ENCODE assay signal across 27 mouse cellular contexts in genomic region chr3:20829391-20829790, GRCm38 (mm10).
DNase-seq lines count a peak whose midpoint lies in the region; ATAC-seq and TF ChIP-seq lines count a peak whose summit lies in the region.
"Had no signal": no experiment of that assay in that cellular context is flagged by ENCODE, and none has a peak within 500 bp of the region (broad histone marks: within the 10 kb centered on the region; RNA-seq: fewer than 3 reads in every experiment).

No protein-coding gene starts in this region.

- intact Hi-C loops in left cerebral cortex, adult 2 months (cut with DNase I): loop anchor here (10.0 kb wide), 1 partner anchor 165 kb away; no protein-coding TSS in a partner anchor
- intact Hi-C loops in left cerebral cortex, postnatal 10 days (cut with DNase I): no loop called here

- no peak overlapping the region for H3K4me2 ChIP-seq in heart, embryonic 12.5 days
- H3K4me2 ChIP-seq: embryonic facial prominence, embryonic 12.5 days; embryonic facial prominence, embryonic 15.5 days; heart, embryonic 11.5 days; heart, embryonic 15.5 days; hindbrain, embryonic 14.5 days had no signal

- no peaks in the 10 kb centered on the region for H3K27me3 ChIP-seq in heart, embryonic 12.5 days (replicated peaks)
- H3K27me3 ChIP-seq: embryonic facial prominence, embryonic 12.5 days; embryonic facial prominence, embryonic 15.5 days; heart, embryonic 15.5 days had no signal

- no peaks in the 10 kb centered on the region for H3K36me3 ChIP-seq in heart, embryonic 12.5 days
- H3K36me3 ChIP-seq: embryonic facial prominence, embryonic 12.5 days; embryonic facial prominence, embryonic 15.5 days; heart, embryonic 15.5 days had no signal

- ATAC-seq in heart, embryonic 12.5 days (ENCODE audit: insufficient number of reproducible peaks, low FRiP score): no peak
- ATAC-seq: activated CD4-positive, CD25-positive, alpha-beta regulatory T cell, adult 4 months; forebrain, embryonic 16.5 days; hindbrain, postnatal 0 days; inflammation-experienced regulatory T-cells, adult 6 months; intestine, embryonic 16.5 days had no signal

- no peaks in the 10 kb centered on the region for H3K9me3 ChIP-seq in heart, embryonic 12.5 days (replicated peaks)
- H3K9me3 ChIP-seq: embryonic facial prominence, embryonic 12.5 days; embryonic facial prominence, embryonic 15.5 days; heart, embryonic 15.5 days had no signal

- H3K4me1 ChIP-seq in heart, embryonic 12.5 days (replicated peaks): no peaks in the 10 kb centered on the region
- H3K4me1 ChIP-seq: embryonic facial prominence, embryonic 12.5 days; embryonic facial prominence, embryonic 15.5 days; heart, embryonic 15.5 days had no signal

- 79% methylated on average over 1 of the region's 1 CpGs for WGBS in heart, embryonic 12.5 days

- no peak for TF ChIP-seq CTCF in left cerebral cortex, adult 2 months (IDR thresholded peaks at IDR 0.05)

- peak; percentile 66 for DNase-seq in heart, adult 11 months
- DNase-seq in left cerebral cortex, adult 2 months (ENCODE audit: extremely low spot score in 1 of 2, low spot score in 2 of 2): no peak
- DNase-seq in left cerebral cortex, postnatal 10 days (ENCODE audit: extremely low spot score in 1 of 2, low spot score in 2 of 2): no peak
- peak; percentile 93 for DNase-seq in Muller cell, postnatal 12 days (ENCODE audit: inconsistent ontology term)
- DNase-seq in skeletal muscle tissue, adult 2 months (ENCODE audit: low read depth, low spot score): peak; percentile 40
- DNase-seq in gastrocnemius, postnatal 10 days: no peak
- DNase-seq: adrenal gland, adult 8-10 months; adrenal gland, postnatal 25 days; B cell, adult 2 months; cerebellum, adult 11 months; cerebellum, adult 9-11 months; cerebellum, postnatal 25 days; gastrocnemius, postnatal 36 days; heart, postnatal 10 days; heart, postnatal 36 days; kidney, adult 2 months had no signal

- no peak overlapping the region for H3K9ac ChIP-seq in heart, embryonic 12.5 days
- H3K9ac ChIP-seq: embryonic facial prominence, embryonic 12.5 days; embryonic facial prominence, embryonic 15.5 days; heart, embryonic 15.5 days; hindbrain, embryonic 14.5 days had no signal

- no peak overlapping the region for H3K4me3 ChIP-seq in heart, embryonic 12.5 days
- H3K4me3 ChIP-seq in left cerebral cortex, adult 2 months: no peak overlapping the region
- H3K4me3 ChIP-seq: embryonic facial prominence, embryonic 12.5 days; embryonic facial prominence, embryonic 15.5 days; heart, embryonic 15.5 days had no signal

- H3K27ac ChIP-seq in heart, embryonic 12.5 days (ENCODE audit: poor library complexity, severe bottlenecking): no peak overlapping the region
- H3K27ac ChIP-seq in left cerebral cortex, adult 2 months: peak overlapping the region; percentile 72
- H3K27ac ChIP-seq: embryonic facial prominence, embryonic 12.5 days; embryonic facial prominence, embryonic 15.5 days; heart, embryonic 15.5 days; hindbrain, embryonic 14.5 days; hindbrain, postnatal 0 days had no signal

Comparison
In these comparisons a context has a peak if more than half of its experiments do, and no peak if none do; other contexts are left out.
1. DNase-seq: peak in heart, adult 11 months (single experiment), Muller cell, postnatal 12 days (single experiment) and skeletal muscle tissue, adult 2 months (single experiment); none in left cerebral cortex, adult 2 months (0 of 2), left cerebral cortex, postnatal 10 days (0 of 2) and gastrocnemius, postnatal 10 days (single experiment).